Mouse (Mus musculus): ENCODE measurements around the gene Mboat2. TPM values are rescaled to one million over a fixed set of nuclear protein-coding genes. Genes with fewer than 3 reads are reported as not detected.

Mboat2 gene
- polyA plus RNA-seq, 1 experiment from 2014 or later, result 58.3 TPM

GRCm38 (mm10) chr12:24889371-24890051 lies 58.8 kb downstream of the Mboat2 start:
- Histone ChIP-seq H3K27ac (ENCODE audit: low read depth, low read length) (no peak overlapping the region), H3K4me1 (ENCODE audit: control insufficient read depth, insufficient read depth, low read length) (peaks cover 11% of the 10 kb centered on the region), H3K4me2 (no peak overlapping the region), H3K4me3 (ENCODE audit: low read depth, low read length) (no peak overlapping the region), H3K27me3 (ENCODE audit: control insufficient read depth, insufficient read depth, low read length) (no peaks in the 10 kb centered on the region), H3K9me3 (ENCODE audit: control insufficient read depth, low read length) (no peaks in the 10 kb centered on the region), H3K9ac (ENCODE audit: low read length) (no peak overlapping the region), H3K36me3 (ENCODE audit: control insufficient read depth, insufficient read depth, low read length) (no peaks in the 10 kb centered on the region; the same call in 1 of the 2 replicates)
- DNase-seq (ENCODE audit: low spot score, missing footprints) (no peak), ATAC-seq (ENCODE audit: low FRiP score) (no peak)
- WGBS, result 87% methylated on average over 7 of the region's 7 CpGs

- Histone ChIP-seq H3K4me1 (ENCODE audit: control insufficient read depth, insufficient read depth, low read length) (peaks cover 12% of the 10 kb centered on the region), H3K27me3 (ENCODE audit: control insufficient read depth, insufficient read depth, low read length) (no peaks in the 10 kb centered on the region), H3K27ac (ENCODE audit: low read depth, low read length) (no peak overlapping the region), H3K9ac (ENCODE audit: low read length) (no peak overlapping the region), H3K36me3 (ENCODE audit: control insufficient read depth, insufficient read depth, low read length) (no peaks in the 10 kb centered on the region; the same call in 1 of the 2 replicates), H3K4me2 (no peak overlapping the region), H3K4me3 (ENCODE audit: low read depth, low read length) (no peak overlapping the region), H3K9me3 (ENCODE audit: control insufficient read depth, low read length) (no peaks in the 10 kb centered on the region)
- DNase-seq (ENCODE audit: low spot score, missing footprints), result no peak
- ATAC-seq (ENCODE audit: low FRiP score), result no peak
- WGBS, result 93% methylated on average over 2 of the region's 2 CpGs
These were observed 59.5 kb downstream of the Mboat2 start for GRCm38 (mm10) chr12:24890158-24890557.

GRCm38 (mm10) chr12:24890684-24891459 lies 60.2 kb downstream of the Mboat2 start:
- Histone ChIP-seq H3K4me3 (ENCODE audit: low read depth, low read length) (no peak overlapping the region), H3K27ac (ENCODE audit: low read depth, low read length) (no peak overlapping the region), H3K4me1 (ENCODE audit: control insufficient read depth, insufficient read depth, low read length) (peaks cover 12% of the 10 kb centered on the region), H3K9ac (ENCODE audit: low read length) (no peak overlapping the region), H3K9me3 (ENCODE audit: control insufficient read depth, low read length) (no peaks in the 10 kb centered on the region), H3K4me2 (no peak overlapping the region), H3K36me3 (ENCODE audit: control insufficient read depth, insufficient read depth, low read length) (no peaks in the 10 kb centered on the region; the same call in 1 of the 2 replicates), H3K27me3 (ENCODE audit: control insufficient read depth, insufficient read depth, low read length) (no peaks in the 10 kb centered on the region)
- DNase-seq (ENCODE audit: low spot score, missing footprints) (no peak), ATAC-seq (ENCODE audit: low FRiP score) (no peak)
- WGBS, result 93% methylated on average over 8 of the region's 8 CpGs

GRCm38 (mm10) chr12:24892536-24892935 lies 61.9 kb downstream of the Mboat2 start:
- 85% methylated on average over 4 of the region's 4 CpGs for WGBS
- Histone ChIP-seq H3K4me2 (no peak overlapping the region), H3K9ac (ENCODE audit: low read length) (no peak overlapping the region), H3K4me1 (ENCODE audit: control insufficient read depth, insufficient read depth, low read length) (peaks cover 12% of the 10 kb centered on the region), H3K4me3 (ENCODE audit: low read depth, low read length) (no peak overlapping the region), H3K9me3 (ENCODE audit: control insufficient read depth, low read length) (no peaks in the 10 kb centered on the region), H3K27me3 (ENCODE audit: control insufficient read depth, insufficient read depth, low read length) (no peaks in the 10 kb centered on the region), H3K27ac (ENCODE audit: low read depth, low read length) (no peak overlapping the region), H3K36me3 (ENCODE audit: control insufficient read depth, insufficient read depth, low read length) (no peaks in the 10 kb centered on the region; the same call in 1 of the 2 replicates)
- no peak for DNase-seq (ENCODE audit: low spot score, missing footprints)
- no peak for ATAC-seq (ENCODE audit: low FRiP score)

- DNase-seq (ENCODE audit: low spot score, missing footprints), result peak; percentile 89
- Histone ChIP-seq H3K27ac (ENCODE audit: low read depth, low read length) (peak overlapping the region; percentile 49; the same call in 1 of the 2 replicates), H3K36me3 (ENCODE audit: control insufficient read depth, insufficient read depth, low read length) (no peaks in the 10 kb centered on the region; the same call in 1 of the 2 replicates), H3K9me3 (ENCODE audit: control insufficient read depth, low read length) (no peaks in the 10 kb centered on the region), H3K4me1 (ENCODE audit: control insufficient read depth, insufficient read depth, low read length) (peaks cover 12% of the 10 kb centered on the region), H3K27me3 (ENCODE audit: control insufficient read depth, insufficient read depth, low read length) (no peaks in the 10 kb centered on the region), H3K9ac (ENCODE audit: low read length) (0 out of 2 replicates have a peak overlapping the region, but pooled peaks have one; percentile 29), H3K4me2 (peak overlapping the region; percentile 11; the same call in 1 of the 2 replicates), H3K4me3 (ENCODE audit: low read depth, low read length) (no peak overlapping the region)
- ATAC-seq (ENCODE audit: low FRiP score), result peak; percentile 87
- 27% methylated on average over 10 of the region's 10 CpGs for WGBS
These were observed 63.2 kb downstream of the Mboat2 start for GRCm38 (mm10) chr12:24893777-24894468.

- no peak overlapping the region for H3K9ac ChIP-seq (ENCODE audit: low read length)
- H3K36me3 ChIP-seq (ENCODE audit: control insufficient read depth, insufficient read depth, low read length), result no peaks in the 10 kb centered on the region; the same call in none of the 2 replicates
- H3K27me3 ChIP-seq (ENCODE audit: control insufficient read depth, insufficient read depth, low read length), result no peaks in the 10 kb centered on the region
- no peak overlapping the region for H3K4me2 ChIP-seq
- ATAC-seq (ENCODE audit: low FRiP score), result no peak
- H3K4me1 ChIP-seq (ENCODE audit: control insufficient read depth, insufficient read depth, low read length), result peaks cover 12% of the 10 kb centered on the region
- no peaks in the 10 kb centered on the region for H3K9me3 ChIP-seq (ENCODE audit: control insufficient read depth, low read length)
- DNase-seq (ENCODE audit: low spot score, missing footprints), result no peak
- no peak overlapping the region for H3K4me3 ChIP-seq (ENCODE audit: low read depth, low read length)
- 92% methylated on average over 5 of the region's 5 CpGs for WGBS
- no peak overlapping the region for H3K27ac ChIP-seq (ENCODE audit: low read depth, low read length)
These were observed 64.7 kb downstream of the Mboat2 start for GRCm38 (mm10) chr12:24895352-24895751.

GRCm38 (mm10) chr12:24897354-24897753 lies 66.7 kb downstream of the Mboat2 start:
- no peak overlapping the region for H3K4me2 ChIP-seq
- H3K36me3 ChIP-seq (ENCODE audit: control insufficient read depth, insufficient read depth, low read length), result peaks cover 3% of the 10 kb centered on the region; the same call in 1 of the 2 replicates
- no peak overlapping the region for H3K4me3 ChIP-seq (ENCODE audit: low read depth, low read length)
- H3K4me1 ChIP-seq (ENCODE audit: control insufficient read depth, insufficient read depth, low read length), result peaks cover 12% of the 10 kb centered on the region
- 82% methylated on average over 4 of the region's 4 CpGs for WGBS
- H3K9ac ChIP-seq (ENCODE audit: low read length), result no peak overlapping the region
- H3K9me3 ChIP-seq (ENCODE audit: control insufficient read depth, low read length), result no peaks in the 10 kb centered on the region
- ATAC-seq (ENCODE audit: low FRiP score) (no peak), DNase-seq (ENCODE audit: low spot score, missing footprints) (no peak)
- no peaks in the 10 kb centered on the region for H3K27me3 ChIP-seq (ENCODE audit: control insufficient read depth, insufficient read depth, low read length)
- H3K27ac ChIP-seq (ENCODE audit: low read depth, low read length), result no peak overlapping the region

- H3K27ac ChIP-seq (ENCODE audit: low read depth, low read length), result no peak overlapping the region
- H3K9ac ChIP-seq (ENCODE audit: low read length), result no peak overlapping the region
- WGBS, result 75% methylated on average over 9 of the region's 9 CpGs
- ATAC-seq (ENCODE audit: low FRiP score), result no peak
- H3K27me3 ChIP-seq (ENCODE audit: control insufficient read depth, insufficient read depth, low read length), result no peaks in the 10 kb centered on the region
- no peak overlapping the region for H3K4me3 ChIP-seq (ENCODE audit: low read depth, low read length)
- H3K4me2 ChIP-seq, result no peak overlapping the region
- H3K36me3 ChIP-seq (ENCODE audit: control insufficient read depth, insufficient read depth, low read length), result peaks cover 3% of the 10 kb centered on the region
- DNase-seq (ENCODE audit: low spot score, missing footprints), result no peak
- no peaks in the 10 kb centered on the region for H3K9me3 ChIP-seq (ENCODE audit: control insufficient read depth, low read length)
- H3K4me1 ChIP-seq (ENCODE audit: control insufficient read depth, insufficient read depth, low read length), result peaks cover 12% of the 10 kb centered on the region
These were observed 67.5 kb downstream of the Mboat2 start for GRCm38 (mm10) chr12:24898226-24898625.
